Mouse (Mus musculus) hindbrain, embryonic 13.5 days (tissue): ENCODE measurements at regions not wholly inside any gene's neighbourhood (a gene's known extent, or its start where the extent isn't known, plus 50 kb on each side); places are given as distances from the start of the nearest gene placed in this dataset.

Source experiments
- ATAC-seq: fragments of 200-750 bp; cut with Nextera tagmentation; 2 replicates; pipeline ENCODE4 v1.8.0; 2017; ENCODE audit warnings: moderate TSS enrichment; ENCODE audit not compliant: low FRiP score
- H3K27ac ChIP-seq: fragments of 300-500 bp; sonication (generic); 2 replicates; pipeline ENCODE4 v1.5.1; 2015; ENCODE audit warnings: inconsistent platforms, mild to moderate bottlenecking, moderate library complexity
- H3K27me3 ChIP-seq: fragments of 300-500 bp; sonication (generic); 2 replicates; pipeline ENCODE4 v1.6.1; 2015; ENCODE audit warnings: mild to moderate bottlenecking, inconsistent platforms
- H3K36me3 ChIP-seq: fragments of 300-500 bp; sonication (generic); 2 replicates; pipeline ENCODE4 v1.6.1; 2015; ENCODE audit warnings: mild to moderate bottlenecking, inconsistent platforms
- H3K4me1 ChIP-seq: fragments of 300-500 bp; sonication (generic); replicated peaks from 2 replicates; pipeline ENCODE4 v1.6.1; 2015; ENCODE audit warnings: inconsistent platforms
- H3K4me2 ChIP-seq: fragments of 300-500 bp; sonication (generic); 2 replicates; pipeline ENCODE4 v1.6.1; 2015; ENCODE audit warnings: inconsistent platforms, mild to moderate bottlenecking, moderate library complexity
- H3K4me3 ChIP-seq: fragments of 300-500 bp; sonication (generic); 2 replicates; pipeline ENCODE4 v1.5.1; 2015; ENCODE audit warnings: mild to moderate bottlenecking, inconsistent platforms
- H3K9ac ChIP-seq: fragments of 300-500 bp; sonication (generic); 2 replicates; pipeline ENCODE4 v1.6.1; 2015; ENCODE audit warnings: mild to moderate bottlenecking, inconsistent platforms
- H3K9me3 ChIP-seq: fragments of 300-500 bp; sonication (generic); 2 replicates; pipeline ENCODE4 v1.6.1; 2016; ENCODE audit warnings: inconsistent platforms
- WGBS: fragments of 180-500 bp; shearing (Covaris S2); methylation state at CpG from one replicate; pipeline ENCODE4 v1.1.7; 2015; 5-methylcytosine and 5-hydroxymethylcytosine counted together

DNA sequence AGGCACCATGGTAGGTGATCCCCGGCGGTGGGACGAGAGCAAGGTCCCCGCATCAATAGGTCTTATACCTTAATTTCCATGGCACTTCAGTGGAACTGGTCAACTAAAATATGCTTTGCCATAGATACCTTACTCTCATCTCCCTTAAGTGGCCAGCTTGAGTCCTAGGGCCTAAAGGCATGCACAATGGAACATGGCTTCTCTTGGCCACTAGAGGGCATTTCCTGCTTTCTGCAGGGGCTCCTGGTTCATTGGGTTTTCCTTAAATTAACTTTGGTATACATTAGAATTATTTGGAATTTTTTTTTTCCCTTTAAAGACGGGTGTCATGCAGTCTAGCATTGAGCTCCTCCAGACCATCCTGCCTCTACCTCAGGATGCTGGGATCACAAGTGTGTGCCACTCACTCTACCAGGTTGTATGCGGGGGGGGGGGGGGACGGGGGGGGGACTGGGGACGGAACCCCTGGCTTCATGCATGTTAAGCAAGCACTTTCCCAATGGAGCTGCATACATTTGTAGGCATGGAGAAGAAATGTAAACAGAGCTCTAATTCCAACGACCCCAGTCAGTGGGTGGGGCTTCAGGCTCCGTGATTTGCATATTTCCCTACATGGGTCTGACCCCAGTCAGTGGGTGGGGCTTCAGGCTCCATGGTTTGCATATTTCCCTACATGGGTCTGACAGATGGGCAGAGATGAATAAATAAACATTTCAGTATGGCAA is 113.4 kb upstream of the Cpm start:
- 58% methylated on average over 10 of the region's 10 CpGs for WGBS
- H3K9ac ChIP-seq = no peak overlapping the region
- H3K27ac ChIP-seq = no peak overlapping the region
- no peaks in the 10 kb centered on the region for H3K36me3 ChIP-seq
- peak; percentile 36; the same call in 1 of the 2 replicates for ATAC-seq
- no peak overlapping the region for H3K4me3 ChIP-seq
- H3K4me1 ChIP-seq = peaks cover 11% of the 10 kb centered on the region; the same call in 1 of the 2 replicates
- H3K4me2 ChIP-seq = no peak overlapping the region
- no peaks in the 10 kb centered on the region for H3K9me3 ChIP-seq
- 0 out of 2 replicates have a peak, but pooled peaks cover 3% of the 10 kb centered on the region for H3K27me3 ChIP-seq

DNA sequence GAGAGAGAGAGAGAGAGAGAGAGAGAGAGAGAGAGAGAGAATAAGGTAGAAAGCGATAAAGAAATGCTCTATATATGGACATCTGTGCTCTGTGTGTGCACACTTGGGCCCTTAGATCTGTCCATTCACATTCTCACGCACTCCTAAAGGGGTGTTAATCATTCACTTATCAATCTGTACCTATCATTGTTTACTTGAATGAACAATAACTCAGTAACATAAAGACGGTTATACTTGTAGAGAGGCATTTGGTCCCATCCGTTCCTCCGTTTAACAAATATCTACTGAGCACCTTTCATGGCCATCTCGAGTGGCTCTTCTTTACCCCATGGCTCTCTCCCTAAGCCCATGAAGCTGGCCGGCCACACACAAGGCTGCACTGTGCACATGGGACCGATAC is 114.3 kb upstream of the Cpm start:
- no peak for ATAC-seq
- H3K4me1 ChIP-seq = peaks cover 11% of the 10 kb centered on the region; the same call in 1 of the 2 replicates
- H3K27ac ChIP-seq = no peak overlapping the region
- no peaks in the 10 kb centered on the region for H3K36me3 ChIP-seq
- H3K9ac ChIP-seq = no peak overlapping the region
- no peak overlapping the region for H3K4me3 ChIP-seq
- H3K9me3 ChIP-seq = no peaks in the 10 kb centered on the region
- H3K4me2 ChIP-seq = no peak overlapping the region
- 94% methylated on average over 8 of the region's 8 CpGs for WGBS
- 0 out of 2 replicates have a peak, but pooled peaks cover 3% of the 10 kb centered on the region for H3K27me3 ChIP-seq

DNA sequence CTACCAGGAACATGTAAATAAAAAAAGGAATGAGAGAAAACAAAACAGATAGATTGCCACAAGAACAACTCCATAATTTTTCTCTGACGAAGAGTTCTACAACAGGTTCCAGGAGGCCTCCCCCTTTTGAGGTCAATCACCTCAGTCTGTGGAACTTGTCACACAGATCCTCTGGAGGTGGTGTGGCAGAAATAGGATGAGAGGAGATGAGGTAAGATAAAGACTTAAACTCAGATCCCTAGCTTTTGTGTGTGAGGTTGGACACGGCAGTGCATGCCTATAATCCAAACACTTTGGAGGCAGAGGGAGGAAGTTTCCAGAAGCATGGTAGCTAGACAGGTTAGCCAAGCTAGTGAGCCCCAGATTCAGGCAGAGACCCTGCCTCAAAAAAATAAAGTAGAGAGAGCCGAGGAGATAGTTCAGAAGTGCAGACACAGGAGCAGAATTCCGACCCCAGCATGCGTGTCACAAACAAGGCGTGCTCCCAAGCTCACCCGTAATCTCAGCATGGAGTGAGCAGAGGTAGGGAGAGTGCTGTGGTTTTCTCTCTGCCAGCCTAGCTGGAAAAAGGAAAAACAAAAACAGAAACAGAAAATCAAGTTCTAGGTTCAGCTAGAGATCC is 115.3 kb upstream of the Cpm start:
- no peak for ATAC-seq
- Histone ChIP-seq H3K4me1 (peaks cover 5% of the 10 kb centered on the region; the same call in 1 of the 2 replicates), H3K9me3 (no peaks in the 10 kb centered on the region), H3K4me3 (no peak overlapping the region), H3K27me3 (0 out of 2 replicates have a peak, but pooled peaks cover 3% of the 10 kb centered on the region), H3K4me2 (no peak overlapping the region), H3K36me3 (no peaks in the 10 kb centered on the region), H3K9ac (no peak overlapping the region), H3K27ac (no peak overlapping the region)
- 93% methylated on average over 7 of the region's 7 CpGs for WGBS

DNA sequence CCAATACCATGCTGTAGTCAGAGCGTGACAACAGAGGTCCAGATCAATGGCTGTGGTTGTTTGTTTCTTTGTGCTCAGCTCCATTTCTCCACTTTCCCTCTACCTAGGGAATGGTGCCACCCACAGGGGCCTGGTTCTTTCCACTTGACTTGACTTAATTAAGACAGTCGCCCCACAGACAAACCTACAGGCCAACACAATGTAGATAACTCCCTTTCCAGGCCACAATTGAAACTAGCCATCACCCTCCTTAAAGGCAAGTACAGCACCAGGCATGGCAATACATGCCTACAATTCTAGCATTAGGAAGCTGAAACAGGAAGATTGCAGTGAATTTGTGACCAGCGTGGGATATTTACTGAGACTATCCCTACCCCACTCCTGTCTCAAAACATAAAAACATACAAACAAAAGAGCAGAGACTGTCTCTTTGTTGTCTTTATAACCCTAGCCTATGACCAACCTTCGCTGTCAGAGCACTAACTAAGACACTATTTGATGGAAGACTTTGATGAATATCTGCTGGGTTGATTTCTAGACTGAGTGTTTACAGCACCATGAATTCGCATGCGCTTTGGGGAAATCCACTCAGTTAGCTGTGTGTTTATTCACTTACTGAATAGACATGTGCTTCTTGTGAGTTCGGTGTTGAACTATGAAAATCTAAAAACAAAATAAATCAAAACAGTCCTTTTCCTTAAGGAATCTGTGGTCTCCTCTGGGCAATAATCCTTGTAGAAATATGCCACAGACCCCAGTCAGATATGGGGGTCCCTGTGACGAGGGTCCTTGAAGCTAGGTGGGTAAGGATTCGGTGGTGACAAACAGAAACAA is 116.7 kb upstream of the Cpm start:
- H3K9ac ChIP-seq = no peak overlapping the region
- no peaks in the 10 kb centered on the region for H3K9me3 ChIP-seq
- H3K4me2 ChIP-seq = no peak overlapping the region
- no peak overlapping the region for H3K27ac ChIP-seq
- no peak overlapping the region for H3K4me3 ChIP-seq
- no peaks in the 10 kb centered on the region for H3K27me3 ChIP-seq
- no peaks in the 10 kb centered on the region for H3K36me3 ChIP-seq
- no peak for ATAC-seq
- H3K4me1 ChIP-seq = peaks cover 5% of the 10 kb centered on the region; the same call in 1 of the 2 replicates
- 91% methylated on average over 9 of the region's 9 CpGs for WGBS

DNA sequence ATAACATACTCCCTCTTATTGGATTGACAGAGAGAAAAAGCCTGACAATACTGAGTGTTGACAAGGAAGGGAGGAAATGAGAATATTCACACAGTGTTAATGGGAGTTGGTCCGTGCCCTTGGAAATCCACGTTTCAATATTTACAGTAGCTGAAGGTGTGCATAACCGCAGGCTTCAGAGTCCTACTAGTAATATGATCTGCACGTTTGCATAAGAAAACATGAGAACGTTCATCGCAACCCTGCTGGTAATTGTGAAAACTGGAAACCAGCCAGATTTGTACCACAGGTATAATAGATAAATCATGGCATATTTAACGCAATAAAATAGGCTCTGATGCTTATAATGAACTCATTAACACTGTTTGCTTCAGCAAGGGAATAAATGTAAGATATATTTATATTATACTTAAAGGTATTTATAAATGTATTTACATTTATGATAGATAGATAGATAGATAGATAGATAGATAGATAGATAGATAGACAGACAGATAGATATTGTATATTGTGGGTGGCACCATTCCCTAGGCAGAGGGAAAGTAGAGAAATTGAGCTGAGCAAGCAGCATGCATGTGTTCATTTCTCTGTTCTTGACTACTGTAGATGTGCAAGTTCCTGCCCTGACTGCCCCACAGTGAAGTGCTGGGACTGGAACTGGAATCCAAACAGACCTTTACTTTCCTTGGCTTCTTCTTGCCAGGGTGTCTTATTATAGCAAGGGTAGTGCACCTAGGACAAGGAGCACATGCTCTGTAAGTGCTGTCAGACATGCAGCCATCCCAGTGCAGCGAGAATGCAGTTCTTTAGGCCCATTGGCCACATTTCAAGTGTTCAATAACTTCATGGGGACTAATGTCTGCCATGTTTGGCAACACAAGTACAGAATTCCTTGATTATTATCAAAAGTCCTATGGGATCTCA is 117.6 kb upstream of the Cpm start:
- Histone ChIP-seq H3K9ac (no peak overlapping the region), H3K9me3 (no peaks in the 10 kb centered on the region), H3K27me3 (no peaks in the 10 kb centered on the region), H3K4me2 (no peak overlapping the region), H3K4me1 (no peaks in the 10 kb centered on the region), H3K36me3 (no peaks in the 10 kb centered on the region), H3K4me3 (no peak overlapping the region), H3K27ac (no peak overlapping the region)
- WGBS = 82% methylated on average over 8 of the region's 8 CpGs
- no peak for ATAC-seq

- H3K9ac ChIP-seq = no peak overlapping the region
- no peaks in the 10 kb centered on the region for H3K27me3 ChIP-seq
- no peak for ATAC-seq
- 92% methylated on average over 3 of the region's 3 CpGs for WGBS
- H3K4me1 ChIP-seq = no peaks in the 10 kb centered on the region
- H3K9me3 ChIP-seq = no peaks in the 10 kb centered on the region
- H3K4me2 ChIP-seq = no peak overlapping the region
- no peak overlapping the region for H3K4me3 ChIP-seq
- H3K36me3 ChIP-seq = no peaks in the 10 kb centered on the region
- H3K27ac ChIP-seq = no peak overlapping the region
Observed at GRCm38 (mm10) chr10:117510529-117511482, 118.5 kb upstream of the Cpm start.

GRCm38 (mm10) chr10:117510224-117510486 is 119.1 kb upstream of the Cpm start:
- 93% methylated on average over 2 of the region's 2 CpGs for WGBS
- ATAC-seq = no peak
- Histone ChIP-seq H3K4me1 (no peaks in the 10 kb centered on the region), H3K36me3 (no peaks in the 10 kb centered on the region), H3K4me3 (no peak overlapping the region), H3K9ac (no peak overlapping the region), H3K4me2 (no peak overlapping the region), H3K27ac (no peak overlapping the region), H3K27me3 (no peaks in the 10 kb centered on the region), H3K9me3 (no peaks in the 10 kb centered on the region)

DNA sequence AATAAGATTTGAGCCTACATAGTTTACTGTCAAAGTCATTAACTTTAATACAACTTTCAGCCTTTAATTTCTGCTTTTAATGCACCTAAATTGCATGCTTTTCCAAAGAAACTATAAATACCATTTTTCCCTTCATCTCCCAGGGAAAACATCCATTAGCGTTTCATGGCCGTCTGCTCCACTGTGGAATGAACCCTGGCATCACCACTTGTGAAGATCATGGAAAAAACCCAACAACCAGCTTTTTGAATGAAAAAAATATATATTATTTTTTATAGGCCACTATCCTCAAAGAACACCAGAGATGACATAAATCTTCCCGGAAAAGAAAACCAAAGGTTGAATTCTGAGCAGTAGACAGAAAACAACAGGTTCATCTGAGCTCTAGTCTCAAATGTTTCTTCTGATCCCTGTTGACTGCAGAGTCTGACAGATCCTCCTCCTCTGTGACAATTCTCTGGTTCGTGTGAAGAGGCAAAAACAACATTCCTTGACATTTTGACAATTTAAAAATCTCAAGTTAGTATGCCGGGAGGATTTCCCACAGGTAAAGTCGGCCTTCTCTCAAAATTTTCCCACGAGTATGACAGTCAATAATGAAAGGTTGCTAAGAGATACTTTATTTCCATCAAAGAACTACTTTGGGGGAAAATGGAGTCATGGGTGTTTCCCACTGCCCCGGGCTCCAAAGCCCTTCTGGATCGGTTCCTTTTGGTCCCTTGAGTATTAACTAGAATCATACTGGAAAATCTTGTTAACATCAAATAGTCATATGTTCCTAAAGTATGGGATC is 119.7 kb upstream of the Cpm start:
- no peak for ATAC-seq
- Histone ChIP-seq H3K4me3 (no peak overlapping the region), H3K4me1 (no peaks in the 10 kb centered on the region), H3K9ac (no peak overlapping the region), H3K9me3 (no peaks in the 10 kb centered on the region), H3K27ac (no peak overlapping the region), H3K4me2 (no peak overlapping the region), H3K27me3 (no peaks in the 10 kb centered on the region), H3K36me3 (no peaks in the 10 kb centered on the region)
- 84% methylated on average over 9 of the region's 9 CpGs for WGBS

- no peaks in the 10 kb centered on the region for H3K9me3 ChIP-seq
- no peak overlapping the region for H3K27ac ChIP-seq
- H3K36me3 ChIP-seq = no peaks in the 10 kb centered on the region
- no peaks in the 10 kb centered on the region for H3K27me3 ChIP-seq
- ATAC-seq = no peak
- H3K4me1 ChIP-seq = no peaks in the 10 kb centered on the region
- no peak overlapping the region for H3K9ac ChIP-seq
- H3K4me2 ChIP-seq = no peak overlapping the region
- no peak overlapping the region for H3K4me3 ChIP-seq
- WGBS = 92% methylated on average over 5 of the region's 5 CpGs
Observed at GRCm38 (mm10) chr10:117506252-117506992, 122.9 kb upstream of the Cpm start.

- WGBS = 90% methylated on average over 4 of the region's 4 CpGs
- no peak for ATAC-seq
- H3K36me3 ChIP-seq = no peaks in the 10 kb centered on the region
- no peaks in the 10 kb centered on the region for H3K27me3 ChIP-seq
- H3K4me3 ChIP-seq = no peak overlapping the region
- H3K4me2 ChIP-seq = no peak overlapping the region
- H3K9ac ChIP-seq = no peak overlapping the region
- H3K4me1 ChIP-seq = no peaks in the 10 kb centered on the region
- no peak overlapping the region for H3K27ac ChIP-seq
- no peaks in the 10 kb centered on the region for H3K9me3 ChIP-seq
Observed at GRCm38 (mm10) chr10:117505529-117505928, 123.8 kb upstream of the Cpm start.
